Mouse (Mus musculus): ENCODE data around the gene Dtnb. TPM values are rescaled to one million over a fixed set of nuclear protein-coding genes. Genes with fewer than 3 reads are reported as not detected.

Dtnb gene
- total RNA-seq, 4 experiments from 2014 or later = 109 to 123 (median 113) TPM

GRCm38 (mm10) chr12:3806703-3807547 lies 234.7 kb downstream of the Dtnb start:
- no peak for DNase-seq (ENCODE audit: low spot score in 2 of 2)

DNA sequence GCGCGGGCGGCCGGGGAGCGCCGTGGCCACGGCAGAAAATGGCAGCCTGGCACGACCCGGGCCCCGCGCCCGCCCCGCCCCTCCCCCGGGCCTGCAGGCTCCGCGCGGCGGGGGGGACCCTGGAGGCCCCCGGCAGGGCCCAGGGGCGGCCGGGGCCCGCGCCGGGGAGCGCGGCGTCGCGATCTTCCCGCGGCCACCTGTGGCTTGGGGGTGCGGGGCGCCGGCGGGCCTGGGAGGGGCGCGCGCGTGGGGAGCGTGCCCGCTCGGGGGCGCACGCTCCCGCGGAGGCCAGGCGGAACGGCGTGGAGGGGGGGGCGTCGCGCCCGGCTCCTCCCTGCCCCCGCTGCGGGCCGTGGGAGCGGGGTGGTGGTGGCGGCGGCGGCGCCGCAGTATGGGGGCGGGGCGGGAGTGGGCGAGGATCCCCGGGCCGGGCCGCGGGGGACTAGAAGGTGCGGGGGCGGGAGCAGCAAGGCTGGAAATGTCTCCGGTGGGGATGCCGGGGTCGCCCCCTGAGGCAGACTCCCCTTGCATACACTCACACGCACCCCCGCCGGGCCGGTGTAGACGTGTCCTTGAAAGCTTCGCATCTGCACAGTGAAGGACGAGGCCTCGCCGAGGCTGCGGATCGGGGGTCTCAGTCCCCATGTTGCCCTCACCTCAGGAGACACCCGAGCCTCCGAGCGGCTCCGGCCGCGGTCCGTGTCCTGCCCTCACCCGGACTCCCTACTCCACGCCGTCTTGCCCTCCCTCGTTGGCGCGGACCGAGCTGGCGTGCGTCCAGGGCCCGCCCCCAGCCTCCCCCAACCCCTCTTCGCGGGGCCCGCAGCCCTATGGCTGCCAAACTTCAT lies 235.6 kb downstream of the Dtnb start:
- DNase-seq (ENCODE audit: low spot score in 2 of 2) = no peak

DNA sequence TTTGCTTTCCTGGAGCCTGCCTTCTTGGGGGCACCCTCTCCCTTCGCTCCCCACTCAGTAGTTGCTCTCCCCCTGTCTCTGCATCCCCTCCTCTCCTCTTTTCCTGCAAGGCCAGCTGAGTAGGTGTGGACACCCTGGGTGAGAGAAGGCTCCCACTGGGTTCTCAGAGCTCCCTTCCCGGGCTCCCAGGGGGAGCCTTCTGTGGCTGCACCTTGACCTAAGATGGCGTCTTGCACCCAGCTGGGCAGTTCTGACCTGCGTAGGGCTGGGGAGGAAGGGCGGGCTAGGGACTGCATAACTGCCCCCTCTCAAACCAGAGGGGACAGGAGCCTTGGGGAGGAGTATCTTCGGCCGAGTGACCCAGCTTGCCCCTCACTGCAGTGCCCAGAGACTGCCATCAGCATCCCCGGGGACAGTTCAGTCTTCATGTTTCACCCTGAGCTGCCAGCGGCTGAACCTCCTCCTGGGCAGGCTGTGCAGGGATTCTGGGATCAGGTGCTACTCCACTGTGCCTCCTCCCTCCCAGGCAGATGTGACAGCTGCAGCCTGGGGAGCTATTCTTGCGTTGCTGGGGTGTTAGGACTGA lies 236.3 kb downstream of the Dtnb start:
- no peak for DNase-seq (ENCODE audit: low spot score in 2 of 2)

DNA sequence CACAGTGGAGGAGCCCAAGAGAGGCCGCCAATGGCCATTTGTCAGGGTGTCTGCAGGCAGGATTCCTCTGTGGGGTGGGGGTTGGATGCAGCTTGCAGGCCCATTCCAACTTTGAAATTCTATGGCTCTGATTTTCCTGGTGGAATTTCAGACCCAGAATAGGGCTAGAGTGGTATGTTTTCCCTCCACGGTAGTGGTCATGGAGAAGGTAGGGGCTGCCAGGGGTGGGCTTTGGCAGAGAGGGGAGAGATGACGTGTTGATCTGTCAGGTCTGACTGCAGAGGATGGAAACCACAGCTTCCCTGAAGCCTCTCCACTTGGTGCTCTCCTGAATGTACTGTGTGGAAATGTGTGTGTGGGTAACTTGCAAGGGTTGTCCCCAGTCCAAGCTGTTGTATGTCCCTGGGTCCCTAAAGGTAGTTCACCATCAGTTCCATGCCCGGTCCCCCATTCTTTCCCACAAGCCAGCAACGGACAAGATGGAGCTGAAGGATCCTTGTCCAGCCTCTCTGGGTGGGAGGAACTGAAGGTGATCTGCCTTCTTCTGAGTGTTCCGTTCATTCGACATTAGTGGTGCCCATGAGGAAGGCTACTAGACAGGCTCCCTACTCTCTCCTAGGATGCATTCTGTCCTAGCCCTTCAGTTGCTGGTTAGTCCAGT lies 237.5 kb downstream of the Dtnb start:
- DNase-seq (ENCODE audit: low spot score in 2 of 2) = no peak

GRCm38 (mm10) chr12:3810455-3810854 lies 238.3 kb downstream of the Dtnb start:
- DNase-seq (ENCODE audit: low spot score in 2 of 2) = no peak

DNA sequence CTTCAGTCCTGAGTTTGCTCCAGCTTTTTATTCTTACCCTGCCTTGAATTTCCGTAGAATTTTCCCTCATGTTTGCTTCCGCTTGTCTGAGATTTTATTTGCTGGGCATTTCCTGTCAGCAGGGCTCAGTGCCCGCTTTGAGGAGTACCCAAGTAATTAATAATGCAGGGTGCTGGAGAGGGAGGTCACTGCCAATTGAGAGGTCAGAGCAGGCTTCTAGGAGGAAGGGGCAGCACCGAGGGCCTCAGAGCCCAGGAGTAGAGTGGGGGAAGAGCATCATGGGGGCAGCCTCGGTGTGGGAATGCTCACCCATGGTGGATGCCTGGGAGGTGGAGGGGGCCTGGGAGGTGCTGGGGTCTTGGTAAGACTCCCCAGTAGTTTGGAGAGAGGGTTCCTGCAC lies 239.4 kb downstream of the Dtnb start:
- DNase-seq (ENCODE audit: low spot score in 2 of 2) = no peak

DNA sequence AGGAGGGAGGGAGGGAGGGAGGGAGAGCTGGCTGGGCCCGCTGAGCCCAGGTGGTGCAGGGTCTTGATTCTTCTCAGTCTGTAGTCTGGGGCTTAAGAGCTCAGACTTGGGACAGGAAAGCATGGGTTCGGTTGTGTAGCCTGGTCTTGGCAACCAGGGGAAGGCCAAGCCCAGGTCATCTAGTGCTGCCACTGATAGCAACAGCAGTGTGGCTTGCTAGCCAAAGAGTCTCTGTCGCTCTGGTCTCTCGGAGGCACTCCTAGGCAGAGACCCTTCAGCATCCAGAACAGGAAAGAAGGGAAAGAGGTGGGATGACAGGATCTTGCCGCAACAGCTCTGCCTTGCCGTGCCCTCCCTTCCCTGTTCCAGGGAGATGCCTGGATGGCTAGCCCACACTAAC lies 240.1 kb downstream of the Dtnb start:
- DNase-seq (ENCODE audit: low spot score in 2 of 2) = no peak

DNA sequence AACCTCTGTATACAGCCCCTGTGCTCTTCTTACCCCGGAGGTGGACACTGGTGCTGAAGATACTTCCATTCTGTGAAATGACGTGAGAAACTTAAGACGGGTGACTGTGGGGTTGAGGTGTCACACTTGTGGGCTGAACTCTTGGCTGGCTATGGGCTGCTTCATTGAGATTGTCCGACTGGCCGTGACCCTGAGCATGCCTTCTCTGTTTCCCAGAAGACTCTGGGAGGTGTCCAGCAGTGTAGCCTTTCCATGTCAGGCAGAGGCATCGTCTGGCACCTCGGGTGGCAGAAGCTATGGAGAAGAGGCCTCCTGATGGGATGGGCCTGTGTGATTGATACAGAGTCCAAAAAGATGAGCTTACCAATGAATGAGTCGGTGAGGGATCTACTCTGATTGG lies 241.0 kb downstream of the Dtnb start:
- DNase-seq (ENCODE audit: low spot score in 2 of 2) = no peak

GRCm38 (mm10) chr12:3815386-3815785 lies 243.2 kb downstream of the Dtnb start:
- DNase-seq (ENCODE audit: low spot score in 2 of 2) = no peak

- DNase-seq (ENCODE audit: low spot score in 2 of 2) = peak in 1 of 2 experiments; percentile 32
Measured at GRCm38 (mm10) chr12:3817033-3817432, 244.9 kb downstream of the Dtnb start.

- DNase-seq (ENCODE audit: low spot score in 2 of 2) = no peak
Measured at GRCm38 (mm10) chr12:3817566-3817965, 245.4 kb downstream of the Dtnb start.

DNA sequence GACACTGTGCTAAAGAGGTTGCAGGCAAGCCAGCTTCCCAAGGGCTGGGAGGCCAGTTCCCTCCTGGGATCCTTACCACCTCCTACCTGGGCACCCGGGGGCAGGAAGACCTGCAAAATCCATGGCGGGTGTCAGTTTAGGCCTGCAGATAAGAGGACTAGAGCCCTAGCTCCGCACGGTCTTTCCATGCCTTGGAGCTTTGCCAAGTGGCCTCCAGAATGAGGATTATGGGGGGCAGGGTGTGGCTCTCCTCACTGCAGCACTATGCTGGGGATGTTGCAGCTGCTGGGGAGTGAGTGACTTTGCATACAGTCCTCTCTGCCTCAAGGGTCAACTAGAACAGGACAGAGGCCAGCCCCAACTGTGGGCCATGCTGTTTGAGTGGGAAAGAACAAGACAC lies 247.7 kb downstream of the Dtnb start:
- DNase-seq (ENCODE audit: low spot score in 2 of 2) = no peak

DNA sequence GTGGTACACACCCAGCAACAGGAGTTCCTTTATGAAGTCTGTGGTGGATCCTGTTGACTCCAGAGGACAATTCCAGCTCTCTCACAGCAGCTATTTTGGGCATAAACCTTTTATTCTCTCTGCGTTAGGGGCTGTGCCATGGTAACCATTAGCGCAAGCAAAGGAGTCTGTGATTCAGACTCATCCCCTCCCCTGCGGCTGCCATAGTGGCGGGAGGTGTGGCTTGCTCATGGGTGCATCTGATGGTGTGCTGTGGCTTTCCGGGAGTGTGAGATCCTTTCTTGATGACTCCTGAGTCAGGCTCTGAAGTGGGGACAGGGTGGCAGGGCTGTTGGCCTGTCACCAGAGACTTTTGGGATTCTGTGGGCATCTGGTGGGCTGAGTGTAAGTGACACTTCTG lies 251.2 kb downstream of the Dtnb start:
- DNase-seq (ENCODE audit: low spot score in 2 of 2) = no peak

DNA sequence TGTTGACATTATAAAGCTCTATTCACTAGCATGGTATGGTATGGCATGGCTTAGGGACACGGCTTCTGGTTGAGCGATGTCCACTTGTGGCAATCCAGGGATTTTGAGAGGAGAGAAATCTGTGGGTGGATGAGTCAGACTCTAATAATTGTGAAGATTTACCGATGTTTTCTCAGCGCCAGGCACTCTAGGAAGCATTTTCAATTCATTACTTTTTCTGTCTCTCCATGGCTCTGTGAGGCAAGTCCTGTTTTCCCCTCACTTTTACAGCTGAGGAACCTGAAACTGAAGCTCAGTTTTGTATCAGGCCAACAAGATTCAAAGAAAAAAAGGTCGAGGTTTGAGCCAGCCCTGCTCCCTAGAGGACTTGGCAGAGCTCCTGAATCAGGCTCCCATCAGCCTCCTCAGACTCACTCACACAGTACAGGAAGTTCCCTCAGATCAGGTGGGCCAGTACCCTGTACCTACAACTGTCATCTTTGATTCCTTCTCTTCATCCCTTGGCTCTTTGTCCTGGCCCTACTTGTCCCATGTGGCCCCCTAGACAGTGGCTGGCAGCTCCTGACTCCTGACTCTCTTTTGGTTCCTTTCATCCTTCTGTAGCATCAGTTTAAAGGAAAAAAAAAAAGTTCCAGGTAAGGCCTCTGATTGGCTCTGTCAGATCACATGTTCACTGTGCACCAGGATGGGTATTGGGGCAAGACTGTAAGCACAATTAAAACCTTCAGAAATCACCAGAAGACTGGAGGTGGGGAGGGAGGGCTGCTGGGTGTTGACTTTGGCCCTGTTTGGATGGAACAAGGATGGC lies 252.9 kb downstream of the Dtnb start:
- no peak for DNase-seq (ENCODE audit: low spot score in 2 of 2)

- no peak for DNase-seq (ENCODE audit: low spot score in 2 of 2)
Measured at GRCm38 (mm10) chr12:3825714-3826080, 253.5 kb downstream of the Dtnb start.

DNA sequence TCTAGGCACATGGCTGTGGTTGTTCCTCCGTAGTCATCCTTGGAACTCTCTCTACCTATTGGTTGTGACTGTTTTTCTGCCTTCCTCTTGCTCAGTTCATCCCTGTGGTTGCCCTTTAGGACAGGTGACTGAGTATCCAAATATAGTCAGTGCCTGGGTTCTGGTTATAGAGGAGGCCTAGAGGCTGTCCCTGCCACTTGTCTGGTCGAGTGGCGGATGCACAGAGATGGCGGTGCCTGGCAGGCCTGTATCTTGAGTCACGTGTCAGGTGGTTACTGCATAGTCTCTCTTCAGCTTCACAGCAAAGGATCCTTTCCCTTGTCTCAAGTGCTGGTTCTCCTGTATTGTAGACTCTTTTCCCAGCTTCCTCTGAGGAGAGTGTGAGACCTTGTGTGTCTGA lies 255.6 kb downstream of the Dtnb start:
- no peak for DNase-seq (ENCODE audit: low spot score in 2 of 2)

Small RNA genes lying within 50 kb of the gene (microRNA-seq; reads per million reads assigned to microRNA genes)
- 0 reads per million in 2 experiments for gene Gm26050

Other genes starting within 250 kb of the Dtnb start
- 100 to 1,000 TPM; 150 to 162 (median 156) TPM for gene Kif3c, start 207.2 kb upstream of the Dtnb start, total RNA-seq (2022)
- 10 to 100 TPM; 31.1 to 34.9 (median 33.2) TPM for gene Asxl2, start 145.5 kb upstream of the Dtnb start, total RNA-seq (2022)
- gene Dnmt3a, start 233.6 kb downstream of the Dtnb start, total RNA-seq (2022) = 10 to 100 TPM; 74.0 to 91.8 (median 80.6) TPM